Mouse (Mus musculus): Measurements from ENCODE around the gene 4931422A03Rik. TPM values are rescaled to one million over a fixed set of nuclear protein-coding genes. Genes with fewer than 3 reads are reported as not detected.
A peak's percentile ranks its signal among the peaks of the same experiment; 100 is the strongest.

The 4931422A03Rik gene
- polyA plus RNA-seq, 1 experiment from 2014 or later: 1.0 TPM

DNA sequence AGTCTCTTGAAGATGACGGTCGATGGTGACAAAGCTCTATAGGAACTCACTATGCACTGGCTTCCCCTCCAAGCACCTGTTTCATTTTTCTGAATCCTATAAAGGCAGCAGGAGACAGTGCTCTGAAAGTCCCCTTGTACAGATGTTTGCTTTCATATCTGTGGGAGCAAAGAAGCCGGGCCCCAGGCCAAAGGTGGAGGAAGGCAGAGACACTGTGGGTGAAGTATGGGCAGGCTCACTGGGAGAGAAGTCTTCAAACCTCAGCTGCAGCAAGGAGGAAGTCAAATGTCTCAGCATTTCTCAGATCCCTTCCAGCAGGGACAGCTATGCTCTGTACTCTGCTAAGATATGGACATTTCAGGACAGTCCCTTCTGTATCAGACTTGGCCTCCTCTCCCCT lies 62.8 kb downstream of the 4931422A03Rik start:
- ATAC-seq: no peak
- no peak overlapping the region for H3K4me2 ChIP-seq (ENCODE audit: low read depth, low read length)
- H3K4me3 ChIP-seq (ENCODE audit: low read length): no peak overlapping the region
- peaks cover 6% of the 10 kb centered on the region; the same call in 1 of the 2 replicates for H3K27me3 ChIP-seq (replicated peaks; ENCODE audit: control insufficient read depth, insufficient read depth, low read length)
- H3K9ac ChIP-seq (ENCODE audit: low read depth, low read length): no peak overlapping the region
- no peaks in the 10 kb centered on the region for H3K36me3 ChIP-seq (ENCODE audit: control insufficient read depth, insufficient read depth, low read length)
- whole genome bisulfite sequencing: 88% methylated on average over 3 of the region's 3 CpGs
- no peaks in the 10 kb centered on the region for H3K9me3 ChIP-seq (ENCODE audit: control insufficient read depth, low read length)
- H3K27ac ChIP-seq (ENCODE audit: low read length): no peak overlapping the region
- H3K4me1 ChIP-seq (ENCODE audit: control insufficient read depth, insufficient read depth, low read length): 0 out of 2 replicates have a peak, but pooled peaks cover under 1% of the 10 kb centered on the region

DNA sequence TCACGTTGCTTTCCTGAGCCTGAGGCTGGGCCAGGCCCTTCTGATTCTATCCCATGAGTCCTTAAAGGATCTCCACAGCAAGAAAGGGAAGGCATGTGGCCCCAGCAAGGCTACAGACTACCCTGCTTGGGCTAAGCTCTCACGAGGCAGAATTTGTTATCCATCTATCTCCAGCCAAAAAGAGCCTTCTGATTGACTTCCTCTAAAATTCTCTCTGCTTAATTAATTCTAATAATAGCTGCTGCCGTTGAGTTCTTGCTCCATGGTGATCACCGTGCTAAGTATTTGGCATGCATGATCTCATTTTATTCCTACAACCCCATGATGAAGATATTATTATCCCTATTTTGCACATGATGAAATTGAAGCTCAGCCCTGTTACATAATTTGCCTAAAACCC lies 65.8 kb downstream of the 4931422A03Rik start:
- 77% methylated on average over 4 of the region's 4 CpGs for WGBS
- Histone ChIP-seq H3K36me3 (ENCODE audit: control insufficient read depth, insufficient read depth, low read length) (no peaks in the 10 kb centered on the region), H3K4me1 (ENCODE audit: control insufficient read depth, insufficient read depth, low read length) (no peaks in the 10 kb centered on the region), H3K9ac (ENCODE audit: low read depth, low read length) (no peak overlapping the region), H3K27ac (ENCODE audit: low read length) (no peak overlapping the region), H3K4me2 (ENCODE audit: low read depth, low read length) (no peak overlapping the region), H3K9me3 (ENCODE audit: control insufficient read depth, low read length) (no peaks in the 10 kb centered on the region), H3K27me3 (replicated peaks; ENCODE audit: control insufficient read depth, insufficient read depth, low read length) (0 out of 2 replicates have a peak, but pooled peaks cover 2% of the 10 kb centered on the region), H3K4me3 (ENCODE audit: low read length) (no peak overlapping the region)
- ATAC-seq: no peak

DNA sequence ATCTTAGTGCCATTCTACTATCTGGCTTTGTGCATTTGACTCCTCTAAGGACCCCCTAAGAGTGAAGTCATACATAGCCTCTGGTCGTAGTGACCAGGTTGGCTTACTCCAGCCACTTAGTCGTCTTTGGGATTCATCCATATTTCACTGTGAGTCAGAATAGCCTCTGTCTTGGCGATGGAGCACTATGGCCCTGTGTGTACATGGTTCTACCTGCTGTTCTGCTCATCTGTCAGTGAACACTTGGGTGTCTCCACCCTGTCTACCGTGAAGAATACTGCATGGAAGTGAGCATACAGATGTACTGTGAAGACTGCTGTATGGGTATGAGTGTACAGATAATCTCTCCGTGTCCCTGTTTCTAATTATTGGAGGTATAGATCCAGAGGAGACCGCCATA lies 68.6 kb downstream of the 4931422A03Rik start:
- Histone ChIP-seq H3K4me3 (ENCODE audit: low read length) (no peak overlapping the region), H3K9me3 (ENCODE audit: control insufficient read depth, low read length) (no peaks in the 10 kb centered on the region), H3K4me2 (ENCODE audit: low read depth, low read length) (no peak overlapping the region), H3K27ac (ENCODE audit: low read length) (no peak overlapping the region), H3K27me3 (replicated peaks; ENCODE audit: control insufficient read depth, insufficient read depth, low read length) (no peaks in the 10 kb centered on the region), H3K4me1 (ENCODE audit: control insufficient read depth, insufficient read depth, low read length) (no peaks in the 10 kb centered on the region), H3K9ac (ENCODE audit: low read depth, low read length) (no peak overlapping the region), H3K36me3 (ENCODE audit: control insufficient read depth, insufficient read depth, low read length) (no peaks in the 10 kb centered on the region)
- no peak for ATAC-seq
- WGBS: 85% methylated on average over 6 of the region's 6 CpGs

DNA sequence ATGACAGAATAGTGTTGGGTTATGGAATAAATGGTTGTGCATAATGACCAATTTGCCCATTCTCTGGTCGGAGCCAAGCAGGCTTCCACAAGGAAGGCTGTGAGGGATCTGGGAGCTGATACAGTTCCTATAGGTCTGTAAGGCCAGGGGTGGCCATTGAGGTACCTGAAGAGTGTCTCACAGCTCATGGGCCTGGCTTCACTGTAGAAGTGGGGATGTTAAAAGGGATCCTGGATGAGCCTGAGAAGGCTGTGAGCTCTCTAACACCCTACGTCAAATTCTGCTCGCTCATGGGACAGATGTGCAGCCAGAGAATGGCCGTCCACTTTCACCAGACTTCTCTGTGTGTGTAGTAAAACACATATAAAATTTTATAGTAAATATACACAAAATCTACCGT lies 69.1 kb downstream of the 4931422A03Rik start:
- Histone ChIP-seq H3K36me3 (ENCODE audit: control insufficient read depth, insufficient read depth, low read length) (no peaks in the 10 kb centered on the region), H3K27me3 (replicated peaks; ENCODE audit: control insufficient read depth, insufficient read depth, low read length) (no peaks in the 10 kb centered on the region), H3K4me3 (ENCODE audit: low read length) (no peak overlapping the region), H3K4me1 (ENCODE audit: control insufficient read depth, insufficient read depth, low read length) (no peaks in the 10 kb centered on the region), H3K9me3 (ENCODE audit: control insufficient read depth, low read length) (no peaks in the 10 kb centered on the region), H3K27ac (ENCODE audit: low read length) (no peak overlapping the region), H3K9ac (ENCODE audit: low read depth, low read length) (no peak overlapping the region), H3K4me2 (ENCODE audit: low read depth, low read length) (no peak overlapping the region)
- WGBS: 80% methylated on average over 5 of the region's 5 CpGs
- ATAC-seq: no peak

DNA sequence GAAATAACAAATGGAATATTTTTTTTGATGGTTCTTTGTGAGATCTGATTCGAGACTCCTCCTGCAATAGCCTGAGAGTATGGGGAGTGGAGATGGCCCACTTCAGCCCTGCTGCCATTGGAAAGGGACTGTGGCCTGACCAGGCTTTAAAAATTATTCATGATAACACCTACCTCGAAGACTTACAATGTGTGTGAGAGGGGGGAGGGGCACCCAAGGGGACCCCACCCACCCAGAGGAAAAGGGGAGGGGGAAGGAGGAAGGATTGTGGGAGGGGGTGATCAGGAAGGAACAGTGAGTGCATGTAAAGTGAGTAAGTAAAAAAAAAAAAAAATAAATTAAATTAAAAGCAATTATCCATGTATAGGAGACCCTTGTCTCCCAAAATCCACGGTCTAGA lies 69.5 kb downstream of the 4931422A03Rik start:
- H3K4me2 ChIP-seq (ENCODE audit: low read depth, low read length): no peak overlapping the region
- H3K36me3 ChIP-seq (ENCODE audit: control insufficient read depth, insufficient read depth, low read length): no peaks in the 10 kb centered on the region
- WGBS: 70% methylated on average over 3 of the region's 3 CpGs
- ATAC-seq: no peak
- no peaks in the 10 kb centered on the region for H3K27me3 ChIP-seq (replicated peaks; ENCODE audit: control insufficient read depth, insufficient read depth, low read length)
- H3K4me3 ChIP-seq (ENCODE audit: low read length): no peak overlapping the region
- no peaks in the 10 kb centered on the region for H3K4me1 ChIP-seq (ENCODE audit: control insufficient read depth, insufficient read depth, low read length)
- no peak overlapping the region for H3K27ac ChIP-seq (ENCODE audit: low read length)
- H3K9ac ChIP-seq (ENCODE audit: low read depth, low read length): no peak overlapping the region
- no peaks in the 10 kb centered on the region for H3K9me3 ChIP-seq (ENCODE audit: control insufficient read depth, low read length)

DNA sequence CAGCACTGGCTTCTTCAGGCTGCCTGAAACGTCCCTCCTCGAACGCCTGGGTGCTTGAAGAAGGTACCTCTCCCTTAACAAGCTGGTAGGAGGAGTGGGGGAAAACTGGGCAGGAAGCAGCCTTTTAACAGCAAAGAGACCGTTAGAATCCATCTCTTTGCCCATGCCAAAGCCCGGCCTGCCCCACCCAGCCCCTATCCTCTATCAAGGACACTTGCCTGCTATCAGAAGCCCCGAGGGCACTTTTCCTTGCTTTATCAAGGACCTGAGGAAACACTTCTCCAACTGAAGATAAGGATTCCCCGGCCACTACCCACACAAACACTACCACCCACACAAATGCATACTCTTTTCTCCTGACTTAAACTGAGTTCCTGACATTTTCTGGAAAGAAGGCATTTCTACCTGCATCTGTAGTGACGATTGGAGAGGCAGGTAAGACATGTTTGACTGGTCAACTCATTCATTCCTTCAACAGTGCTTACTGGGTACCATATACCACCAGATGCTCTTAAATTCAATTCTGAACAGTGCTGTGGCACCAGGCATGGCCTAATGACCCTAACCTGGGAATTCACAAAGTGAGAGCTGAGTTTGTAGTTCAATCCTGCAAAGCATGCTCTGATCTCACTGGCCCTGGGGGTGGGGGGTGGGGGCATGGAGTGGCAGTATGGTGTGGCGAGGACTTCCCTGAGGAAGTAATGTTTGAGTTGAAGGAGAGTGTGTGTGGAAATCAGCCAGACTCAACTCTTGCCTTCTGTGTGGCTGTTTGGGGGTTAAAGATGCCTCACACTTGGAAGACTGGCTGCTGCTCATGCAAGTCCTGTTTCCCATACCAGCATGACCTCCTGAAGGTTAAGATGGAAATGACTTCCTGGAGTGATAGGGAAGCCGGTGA lies 70.3 kb downstream of the 4931422A03Rik start, which contains the start of gene Lmo2:
Gene Lmo2 (plus strand): TSS at position 338 of the 898 bp plus-strand sequence.
- no peak within 1 kb of the TSS for H3K4me2 ChIP-seq (ENCODE audit: low read depth, low read length)
- no peaks in the 10 kb centered on the region for H3K36me3 ChIP-seq (ENCODE audit: control insufficient read depth, insufficient read depth, low read length)
- ATAC-seq: no peak
- H3K9ac ChIP-seq (ENCODE audit: low read depth, low read length): no peak within 1 kb of the TSS
- no peaks in the 10 kb centered on the region for H3K27me3 ChIP-seq (replicated peaks; ENCODE audit: control insufficient read depth, insufficient read depth, low read length)
- H3K4me1 ChIP-seq (ENCODE audit: control insufficient read depth, insufficient read depth, low read length): no peaks in the 10 kb centered on the region
- no peak within 1 kb of the TSS for H3K4me3 ChIP-seq (ENCODE audit: low read length)
- 54% methylated on average over 10 of the region's 10 CpGs for WGBS
- H3K27ac ChIP-seq (ENCODE audit: low read length): no peak within 1 kb of the TSS
- H3K9me3 ChIP-seq (ENCODE audit: control insufficient read depth, low read length): no peaks in the 10 kb centered on the region

DNA sequence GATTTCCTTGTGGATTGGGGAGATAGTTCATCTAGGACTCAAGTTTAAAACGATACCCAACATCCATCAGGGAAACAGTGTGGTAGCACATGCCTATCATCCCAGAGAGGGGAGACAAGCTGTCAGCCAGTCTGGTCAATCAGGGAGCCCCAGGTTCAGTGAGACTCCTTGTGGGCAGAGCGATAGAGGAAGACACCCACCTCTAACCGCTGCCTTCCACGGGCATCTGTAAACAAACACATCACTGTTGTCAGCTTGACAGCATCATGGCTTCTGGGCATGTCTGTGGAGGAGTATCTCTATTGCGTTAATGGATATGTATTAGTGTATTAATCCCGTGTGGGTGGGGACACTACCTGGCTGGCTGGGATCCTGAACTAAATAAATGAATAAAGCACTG lies 71.3 kb downstream of the 4931422A03Rik start:
- Histone ChIP-seq H3K36me3 (ENCODE audit: control insufficient read depth, insufficient read depth, low read length) (no peaks in the 10 kb centered on the region), H3K4me3 (ENCODE audit: low read length) (no peak overlapping the region), H3K27me3 (replicated peaks; ENCODE audit: control insufficient read depth, insufficient read depth, low read length) (no peaks in the 10 kb centered on the region), H3K4me1 (ENCODE audit: control insufficient read depth, insufficient read depth, low read length) (no peaks in the 10 kb centered on the region), H3K4me2 (ENCODE audit: low read depth, low read length) (no peak overlapping the region), H3K9ac (ENCODE audit: low read depth, low read length) (no peak overlapping the region), H3K27ac (ENCODE audit: low read length) (no peak overlapping the region), H3K9me3 (ENCODE audit: control insufficient read depth, low read length) (no peaks in the 10 kb centered on the region)
- peak; percentile 76 for ATAC-seq
- 73% methylated on average over 6 of the region's 6 CpGs for WGBS

DNA sequence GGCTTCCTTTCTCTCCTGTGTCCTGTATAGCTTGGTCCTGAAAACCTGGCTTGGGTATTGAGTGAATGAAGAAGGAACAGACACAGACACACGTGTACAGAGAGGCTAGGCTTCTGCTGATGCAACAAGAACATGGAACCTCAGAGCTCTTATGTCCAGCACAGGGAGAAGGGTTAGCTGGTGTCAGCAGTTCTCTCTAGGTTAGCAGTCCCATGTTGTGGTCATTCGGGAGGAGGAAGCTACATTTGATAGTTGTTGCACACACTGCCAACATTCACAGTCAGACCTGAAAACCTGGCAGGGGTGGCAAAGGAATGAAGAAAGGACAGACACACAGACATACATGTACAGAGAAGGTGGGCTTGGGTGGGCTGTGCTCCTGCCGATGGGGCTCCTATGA lies 72.4 kb downstream of the 4931422A03Rik start:
- Histone ChIP-seq H3K4me1 (ENCODE audit: control insufficient read depth, insufficient read depth, low read length) (no peaks in the 10 kb centered on the region), H3K4me2 (ENCODE audit: low read depth, low read length) (no peak overlapping the region), H3K27me3 (replicated peaks; ENCODE audit: control insufficient read depth, insufficient read depth, low read length) (no peaks in the 10 kb centered on the region), H3K36me3 (ENCODE audit: control insufficient read depth, insufficient read depth, low read length) (no peaks in the 10 kb centered on the region), H3K27ac (ENCODE audit: low read length) (no peak overlapping the region), H3K9ac (ENCODE audit: low read depth, low read length) (no peak overlapping the region), H3K9me3 (ENCODE audit: control insufficient read depth, low read length) (no peaks in the 10 kb centered on the region), H3K4me3 (ENCODE audit: low read length) (no peak overlapping the region)
- ATAC-seq: no peak
- WGBS: 80% methylated on average over 3 of the region's 3 CpGs

DNA sequence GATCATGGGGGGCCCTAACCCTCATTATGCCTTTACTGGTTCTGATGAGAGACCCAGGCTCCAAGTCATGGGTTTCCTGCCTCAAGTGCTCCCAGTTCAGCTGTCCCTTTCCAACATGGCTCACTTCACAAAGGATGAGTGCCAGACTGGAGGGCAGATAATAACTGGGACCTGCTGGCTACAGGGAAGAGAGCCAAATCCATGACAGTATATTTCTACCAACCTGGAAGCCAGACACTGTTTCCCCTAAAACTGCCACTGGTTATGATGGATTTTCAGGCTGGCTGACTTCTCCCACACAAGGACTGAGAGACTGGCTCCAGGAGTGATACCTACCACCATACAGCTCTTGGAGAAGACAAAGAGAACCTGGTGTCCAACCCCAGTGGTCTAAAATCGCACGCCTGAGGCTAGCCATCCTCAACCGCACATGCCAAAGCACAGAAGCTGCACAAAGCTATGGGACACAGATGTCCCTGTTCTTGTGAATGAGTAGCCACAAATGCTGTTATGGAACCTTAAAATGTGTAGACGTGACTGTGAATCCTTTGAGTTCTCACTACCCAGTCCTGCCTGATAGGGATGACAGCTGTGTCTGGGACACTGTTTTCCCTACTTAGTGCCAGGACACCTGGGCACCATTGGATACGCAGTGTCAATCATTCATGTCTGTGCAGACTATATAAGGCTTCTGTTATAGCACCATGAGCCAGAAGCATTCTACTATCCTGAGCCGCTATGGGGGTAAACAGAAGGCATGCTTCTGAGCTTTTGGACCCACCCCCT lies 74.9 kb downstream of the 4931422A03Rik start:
- H3K27ac ChIP-seq (ENCODE audit: low read length): no peak overlapping the region

More for the DNA sequence above, 74.9 kb downstream of the 4931422A03Rik start:
- H3K27me3 ChIP-seq (replicated peaks; ENCODE audit: control insufficient read depth, insufficient read depth, low read length): no peaks in the 10 kb centered on the region
- WGBS: 87% methylated on average over 6 of the region's 6 CpGs
- no peak for ATAC-seq
- H3K9ac ChIP-seq (ENCODE audit: low read depth, low read length): no peak overlapping the region
- no peaks in the 10 kb centered on the region for H3K9me3 ChIP-seq (ENCODE audit: control insufficient read depth, low read length)
- H3K4me1 ChIP-seq (ENCODE audit: control insufficient read depth, insufficient read depth, low read length): no peaks in the 10 kb centered on the region
- H3K4me3 ChIP-seq (ENCODE audit: low read length): no peak overlapping the region
- no peak overlapping the region for H3K4me2 ChIP-seq (ENCODE audit: low read depth, low read length)
- no peaks in the 10 kb centered on the region for H3K36me3 ChIP-seq (ENCODE audit: control insufficient read depth, insufficient read depth, low read length)

Measured in intestine, embryonic 16.5 days (tissue).